Mouse (Mus musculus): Measurements from ENCODE around the gene Noc4l.

Noc4l gene

GRCm38 (mm10) chr5:110608336-110608735, 44.9 kb downstream of the Noc4l start:
- DNase-seq: no peak

DNA sequence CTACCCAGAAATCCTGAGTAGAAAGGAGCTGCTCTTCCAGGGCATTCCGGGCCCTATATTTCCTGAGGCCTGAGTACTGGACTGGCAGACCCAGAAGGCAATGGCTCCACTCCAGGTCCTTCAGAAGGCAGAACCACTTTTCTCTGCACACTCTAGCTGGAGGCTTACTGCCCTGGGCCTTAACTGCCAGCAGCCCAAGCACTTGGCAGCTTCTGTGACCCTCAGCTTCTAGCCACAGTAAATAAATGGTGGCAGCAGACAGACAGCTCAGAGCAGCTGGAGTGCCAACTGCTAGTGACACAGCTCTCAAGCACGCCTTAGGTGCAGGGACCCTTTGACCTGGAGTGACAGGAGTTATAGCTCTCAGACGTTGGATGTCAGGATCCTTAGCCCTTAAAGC, 45.5 kb downstream of the Noc4l start:
- DNase-seq: peak; percentile 22

DNA sequence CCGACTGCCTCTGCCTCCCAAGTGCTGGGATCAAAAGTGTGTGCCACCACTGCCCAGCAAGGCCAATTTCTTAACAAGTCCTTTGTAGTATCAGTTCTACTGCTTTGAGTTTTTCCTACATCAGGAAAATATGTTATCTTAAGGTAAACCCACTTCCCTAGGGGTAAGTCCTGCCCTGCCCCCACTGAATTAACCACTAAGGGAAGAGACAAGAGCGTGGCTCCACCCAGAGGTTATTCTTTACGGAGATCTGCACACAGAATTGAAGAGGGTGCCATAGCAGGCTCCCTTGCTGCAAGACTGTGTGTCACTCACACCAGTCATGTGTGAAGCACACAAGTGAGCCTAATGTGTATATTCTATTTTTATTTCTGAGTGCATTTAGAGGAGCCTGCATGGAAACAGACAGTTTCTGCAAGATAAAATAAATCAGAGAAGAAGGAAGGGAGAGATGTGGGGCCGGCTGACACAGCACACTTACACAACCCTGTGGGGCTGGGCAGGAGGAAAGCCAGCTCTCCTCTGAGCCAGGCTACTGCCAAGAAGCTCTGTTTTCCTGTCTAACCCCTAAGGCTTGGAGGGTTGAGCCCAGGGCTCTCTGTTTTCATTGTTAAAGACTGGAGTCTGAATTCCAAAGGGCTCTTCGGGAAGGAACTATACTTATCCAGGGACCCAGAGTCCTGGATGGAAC, 47.5 kb downstream of the Noc4l start:
- DNase-seq: no peak

DNA sequence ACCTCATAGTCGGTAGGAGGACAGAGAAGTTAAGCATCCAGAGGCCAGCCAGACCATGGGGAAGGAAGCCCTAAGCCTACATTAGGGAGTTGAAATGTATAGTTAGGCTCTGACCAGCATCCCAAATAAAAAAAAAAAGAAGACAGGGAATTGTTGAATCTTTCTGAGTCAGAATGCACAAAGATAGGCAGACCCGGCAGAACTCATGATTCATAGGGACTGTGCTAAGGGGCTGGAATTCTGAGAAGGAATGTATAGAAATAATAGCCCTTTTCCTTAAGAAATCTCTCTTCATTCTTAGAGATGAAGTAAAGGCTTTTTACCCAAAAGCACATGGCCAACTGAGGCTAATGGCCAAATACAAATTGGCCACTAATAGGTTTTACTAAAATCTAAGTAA, 48.9 kb downstream of the Noc4l start:
- DNase-seq: no peak

- no peak for DNase-seq
Observed at GRCm38 (mm10) chr5:110603016-110603685, 50.1 kb downstream of the Noc4l start.
